Mouse (Mus musculus) stomach, postnatal 0 days (tissue): ENCODE results near the gene Tns3.

Experiments
- CTCF ChIP-seq: IDR thresholded peaks from 2 replicates; pipeline ENCODE4 v1.5.1; 2016; ENCODE audit warnings: antibody characterized with exemption, low read depth, mild to moderate bottlenecking, moderate library complexity
- EP300 ChIP-seq: optimal IDR thresholded peaks from 2 replicates; pipeline ENCODE3; 2016; ENCODE audit warnings: antibody characterized with exemption

- no peak for TF ChIP-seq CTCF
- no peak for TF ChIP-seq EP300
Observed at GRCm38 (mm10) chr11:8432941-8433340, 231.4 kb downstream of the Tns3 start.
